Mouse (Mus musculus) heart, embryonic 11.5 days (tissue): ENCODE measurements around the gene Suclg1. TPM values are rescaled to one million over a fixed set of nuclear protein-coding genes. Genes with fewer than 3 reads are reported as not detected.
A peak's percentile ranks its signal among the peaks of the same experiment; 100 is the strongest.

ENCODE experiments used
- ATAC-seq: fragments of 200-750 bp; cut with Nextera tagmentation; replicated peaks from 2 replicates; pipeline ENCODE4 v1.8.0; 2017; ENCODE audit warnings: moderate library complexity; ENCODE audit not compliant: insufficient number of reproducible peaks, low FRiP score, low TSS enrichment
- H3K27ac ChIP-seq: fragments of 300-500 bp; sonication (generic); 2 replicates; pipeline ENCODE4 v1.5.1; 2014; ENCODE audit warnings: mild to moderate bottlenecking, low read depth, low read length
- H3K27me3 ChIP-seq: fragments of 300-500 bp; sonication (generic); 2 replicates; pipeline ENCODE4 v1.6.1; 2014; ENCODE audit warnings: mild to moderate bottlenecking, low read length, mixed read lengths; ENCODE audit not compliant: control insufficient read depth, insufficient read depth
- H3K36me3 ChIP-seq: fragments of 300-500 bp; sonication (generic); 2 replicates; pipeline ENCODE4 v1.6.1; 2014; ENCODE audit warnings: mild to moderate bottlenecking, low read length, moderate library complexity, mixed read lengths; ENCODE audit not compliant: control insufficient read depth, insufficient read depth
- H3K4me1 ChIP-seq: fragments of 300-500 bp; sonication (generic); 2 replicates; pipeline ENCODE4 v1.6.1; 2014; ENCODE audit warnings: low read length; ENCODE audit not compliant: control insufficient read depth, insufficient read depth
- H3K4me2 ChIP-seq: fragments of 300-500 bp; sonication (generic); 2 replicates; pipeline ENCODE4 v1.6.1; 2014; ENCODE audit warnings: mild to moderate bottlenecking, moderate library complexity
- H3K4me3 ChIP-seq: fragments of 300-500 bp; sonication (generic); 2 replicates; pipeline ENCODE4 v1.5.1; 2014; ENCODE audit warnings: low read depth, low read length
- H3K9ac ChIP-seq: fragments of 300-500 bp; sonication (generic); 2 replicates; pipeline ENCODE4 v1.6.1; 2014; ENCODE audit warnings: mild to moderate bottlenecking, low read depth, low read length, moderate library complexity
- H3K9me3 ChIP-seq: fragments of 300-500 bp; sonication (generic); replicated peaks from 2 replicates; pipeline ENCODE4 v1.6.1; 2016; ENCODE audit warnings: low read length; ENCODE audit not compliant: control insufficient read depth
- WGBS: fragments of 180-500 bp; shearing (Covaris S2); extraction: QIAGEN DNeasy Blood & Tissue Kit; methylation state at CpG from one replicate; pipeline ENCODE4 v1.1.7; 2014; ENCODE audit not compliant: insufficient replicate concordance; 5-methylcytosine and 5-hydroxymethylcytosine counted together
- polyA plus RNA-seq: library from polyadenylated mRNA; unstranded; fragments of >200 nt; fragmentation: Nextera tagmentation; extraction: Ambion mirVana; gene quantifications from 2 replicates; pipeline ENCODE4 v1.2.1, GENCODE M21; 2014

Gene Suclg1
- polyA plus RNA-seq, 1 experiment from 2014 or later = 264 TPM

GRCm38 (mm10) chr6:73235650-73236049 is 12.5 kb upstream of the Suclg1 start:
- Histone ChIP-seq H3K9me3 (no peaks in the 10 kb centered on the region; the same call in 1 of the 2 replicates), H3K4me3 (no peak overlapping the region), H3K27ac (no peak overlapping the region), H3K9ac (no peak overlapping the region), H3K4me1 (no peaks in the 10 kb centered on the region), H3K27me3 (no peaks in the 10 kb centered on the region), H3K4me2 (no peak overlapping the region), H3K36me3 (no peaks in the 10 kb centered on the region)
- WGBS = 56% methylated on average over 3 of the region's 3 CpGs
- ATAC-seq = no peak

- WGBS = 84% methylated on average over 2 of the region's 2 CpGs
- Histone ChIP-seq H3K4me3 (no peak overlapping the region), H3K27me3 (no peaks in the 10 kb centered on the region), H3K9me3 (no peaks in the 10 kb centered on the region), H3K9ac (no peak overlapping the region), H3K4me2 (no peak overlapping the region), H3K27ac (no peak overlapping the region), H3K36me3 (no peaks in the 10 kb centered on the region), H3K4me1 (peaks cover 9% of the 10 kb centered on the region)
- ATAC-seq = no peak
Observed at GRCm38 (mm10) chr6:73246821-73247220, 1.4 kb upstream of the Suclg1 start.

- Histone ChIP-seq H3K4me3 (peak overlapping the region; percentile 94; the same call in 1 of the 2 replicates), H3K27me3 (no peaks in the 10 kb centered on the region), H3K27ac (no peak overlapping the region), H3K9ac (no peak overlapping the region), H3K4me2 (peak overlapping the region; percentile 68), H3K9me3 (no peaks in the 10 kb centered on the region), H3K4me1 (peaks cover 9% of the 10 kb centered on the region), H3K36me3 (no peaks in the 10 kb centered on the region)
- WGBS = 41% methylated on average over 4 of the region's 4 CpGs
- no peak for ATAC-seq
Observed at GRCm38 (mm10) chr6:73247452-73247851, 730 bp upstream of the Suclg1 start.

DNA sequence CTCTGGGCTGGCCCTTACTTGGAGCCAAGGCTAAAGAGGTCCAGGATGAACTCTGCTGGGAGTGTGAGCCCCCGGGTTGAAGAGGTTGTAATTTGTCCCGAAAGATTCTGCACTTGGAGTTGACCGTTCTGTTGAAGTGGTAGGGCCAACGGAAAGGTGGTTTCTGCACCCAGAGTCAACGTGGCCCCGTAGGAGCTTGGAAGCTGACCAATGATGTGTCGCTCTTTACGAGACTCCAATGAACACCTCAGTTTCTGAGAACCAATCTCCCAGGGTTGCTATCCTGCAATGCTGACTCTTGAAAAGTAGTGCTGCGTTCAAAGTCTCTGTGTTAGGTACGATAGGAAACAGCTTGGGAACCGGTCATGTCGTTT is 854 bp downstream of the Suclg1 start:
- WGBS = 7% methylated on average over 12 of the region's 12 CpGs
- Histone ChIP-seq H3K9ac (peak overlapping the region; percentile 93), H3K36me3 (no peaks in the 10 kb centered on the region), H3K4me1 (peaks cover 16% of the 10 kb centered on the region), H3K4me2 (peak overlapping the region; percentile 68), H3K27ac (peak overlapping the region; percentile 82; the same call in 1 of the 2 replicates), H3K4me3 (peak overlapping the region; percentile 94), H3K9me3 (no peaks in the 10 kb centered on the region), H3K27me3 (no peaks in the 10 kb centered on the region)
- ATAC-seq = no peak; the same call in 1 of the 2 replicates

GRCm38 (mm10) chr6:73249851-73250250 is 1.7 kb downstream of the Suclg1 start:
- H3K27ac ChIP-seq = no peak overlapping the region
- peaks cover 24% of the 10 kb centered on the region for H3K4me1 ChIP-seq
- 83% methylated on average over 4 of the region's 4 CpGs for WGBS
- H3K4me3 ChIP-seq = peak overlapping the region; percentile 94
- no peaks in the 10 kb centered on the region for H3K27me3 ChIP-seq
- no peak for ATAC-seq
- H3K9me3 ChIP-seq = no peaks in the 10 kb centered on the region
- H3K9ac ChIP-seq = no peak overlapping the region
- peak overlapping the region; percentile 68 for H3K4me2 ChIP-seq
- H3K36me3 ChIP-seq = no peaks in the 10 kb centered on the region

GRCm38 (mm10) chr6:73251336-73251735 is 3.2 kb downstream of the Suclg1 start:
- peaks cover 24% of the 10 kb centered on the region for H3K4me1 ChIP-seq
- no peaks in the 10 kb centered on the region for H3K27me3 ChIP-seq
- H3K4me2 ChIP-seq = no peak overlapping the region
- H3K9me3 ChIP-seq = no peaks in the 10 kb centered on the region
- WGBS = 89% methylated on average over 11 of the region's 11 CpGs
- H3K4me3 ChIP-seq = no peak overlapping the region
- H3K9ac ChIP-seq = no peak overlapping the region
- no peaks in the 10 kb centered on the region for H3K36me3 ChIP-seq
- H3K27ac ChIP-seq = no peak overlapping the region
- no peak for ATAC-seq

DNA sequence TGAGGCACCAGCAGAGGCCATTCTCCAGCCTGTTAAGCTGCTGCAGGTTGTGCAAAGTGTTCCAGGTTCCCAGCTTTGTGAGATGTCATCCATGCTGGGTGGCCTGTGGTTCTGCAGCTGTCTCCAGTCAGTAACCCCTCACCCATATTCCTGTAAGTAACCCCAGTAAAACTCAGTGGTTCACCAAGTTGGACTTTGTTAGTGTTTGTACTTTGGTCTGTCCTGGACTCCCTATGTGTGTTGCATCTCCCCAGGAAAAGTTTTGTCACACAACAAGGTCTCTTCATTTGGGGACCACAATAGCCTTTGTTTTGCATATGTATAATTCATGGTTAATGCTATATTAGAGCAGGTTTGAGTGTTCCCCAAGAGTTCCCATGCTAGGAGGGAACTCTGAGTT is 4.2 kb downstream of the Suclg1 start:
- Histone ChIP-seq H3K4me2 (no peak overlapping the region), H3K36me3 (peaks cover 2% of the 10 kb centered on the region; the same call in 1 of the 2 replicates), H3K9ac (no peak overlapping the region), H3K4me3 (no peak overlapping the region), H3K27ac (no peak overlapping the region), H3K4me1 (peaks cover 24% of the 10 kb centered on the region), H3K27me3 (no peaks in the 10 kb centered on the region), H3K9me3 (no peaks in the 10 kb centered on the region)
- no peak for ATAC-seq

DNA sequence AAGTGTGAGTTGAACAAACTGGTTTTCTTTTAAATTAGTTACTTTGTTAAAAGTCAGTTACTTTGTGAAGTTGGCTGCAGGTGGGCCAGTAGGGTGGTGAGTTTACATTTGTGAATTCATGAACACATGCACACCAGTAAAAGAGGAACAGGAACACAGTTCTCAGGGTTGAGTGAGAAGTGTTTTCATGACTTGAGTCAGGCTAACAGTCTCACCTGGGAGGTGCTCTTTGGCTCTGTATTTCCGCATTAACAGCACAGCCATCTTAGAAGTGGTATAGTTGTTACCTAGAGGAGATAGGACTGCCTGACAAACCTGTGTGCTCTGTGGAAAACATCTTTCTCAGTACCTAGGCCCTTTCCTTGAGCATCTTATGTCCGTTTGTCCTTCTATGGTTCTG is 4.8 kb downstream of the Suclg1 start:
- no peaks in the 10 kb centered on the region for H3K9me3 ChIP-seq
- 82% methylated on average over 2 of the region's 2 CpGs for WGBS
- H3K36me3 ChIP-seq = peaks cover 4% of the 10 kb centered on the region; the same call in 1 of the 2 replicates
- H3K4me3 ChIP-seq = no peak overlapping the region
- no peaks in the 10 kb centered on the region for H3K27me3 ChIP-seq
- no peak overlapping the region for H3K9ac ChIP-seq
- H3K27ac ChIP-seq = no peak overlapping the region
- H3K4me1 ChIP-seq = peaks cover 24% of the 10 kb centered on the region
- ATAC-seq = no peak
- no peak overlapping the region for H3K4me2 ChIP-seq

GRCm38 (mm10) chr6:73253584-73253983 is 5.4 kb downstream of the Suclg1 start:
- Histone ChIP-seq H3K4me2 (no peak overlapping the region), H3K9ac (no peak overlapping the region), H3K36me3 (peaks cover 4% of the 10 kb centered on the region; the same call in 1 of the 2 replicates), H3K27ac (no peak overlapping the region), H3K4me1 (peaks cover 24% of the 10 kb centered on the region), H3K4me3 (no peak overlapping the region), H3K9me3 (no peaks in the 10 kb centered on the region), H3K27me3 (no peaks in the 10 kb centered on the region)
- ATAC-seq = no peak
- whole genome bisulfite sequencing = 80% methylated on average over 4 of the region's 4 CpGs
